Comparison of ENCODE assay signal across 24 mouse cellular contexts in genomic region chr14:27756901-27757300, GRCm38 (mm10).
DNase-seq lines count a peak whose midpoint lies in the region; TF ChIP-seq lines count a peak whose summit lies in the region.
"Had no signal": no experiment of that assay in that cellular context is flagged by ENCODE, and none has a peak within 500 bp of the region (broad histone marks: within the 10 kb centered on the region; RNA-seq: fewer than 3 reads in every experiment).

No protein-coding gene starts in this region.

- H3K27me3 ChIP-seq in myocyte (ENCODE audit: control insufficient read depth, insufficient read depth, insufficient read length) = no peaks in the 10 kb centered on the region
- H3K27me3 ChIP-seq: embryonic facial prominence, embryonic 13.5 days; forebrain, embryonic 12.5 days; heart, embryonic 13.5 days; liver, embryonic 13.5 days; neural tube, embryonic 15.5 days; stomach, embryonic 15.5 days had no signal

- peak overlapping the region; percentile 27 for H3K4me2 ChIP-seq in myocyte (ENCODE audit: low read depth)
- H3K4me2 ChIP-seq: embryonic facial prominence, embryonic 13.5 days; forebrain, embryonic 12.5 days; heart, embryonic 13.5 days; hindbrain, embryonic 14.5 days; liver, embryonic 13.5 days; midbrain, embryonic 11.5 days; neural tube, embryonic 15.5 days; stomach, embryonic 15.5 days had no signal

- no peaks in the 10 kb centered on the region for H3K4me1 ChIP-seq in lung, adult 2 months (ENCODE audit: control insufficient read depth, insufficient read depth, low read length)
- H3K4me1 ChIP-seq: forebrain, embryonic 12.5 days; heart, embryonic 13.5 days; liver, embryonic 13.5 days; neural tube, embryonic 15.5 days; stomach, embryonic 15.5 days had no signal

- H3K36me3 ChIP-seq in myocyte (ENCODE audit: control insufficient read depth, insufficient read depth) = no peaks in the 10 kb centered on the region
- H3K36me3 ChIP-seq: embryonic facial prominence, embryonic 13.5 days; forebrain, embryonic 12.5 days; heart, embryonic 13.5 days; liver, embryonic 13.5 days; neural tube, embryonic 15.5 days; stomach, embryonic 15.5 days had no signal

- intact Hi-C loops in left cerebral cortex, postnatal 10 days (cut with DNase I) = no loop called here

- no peak overlapping the region for H3ac ChIP-seq in myocyte (ENCODE audit: control insufficient read depth, insufficient read length)

- H3K79me2 ChIP-seq in myocyte (ENCODE audit: control insufficient read depth, insufficient read depth) = no peaks in the 10 kb centered on the region

- TF ChIP-seq POLR2A in lung, adult 2 months (IDR thresholded peaks at IDR 0.05; ENCODE audit: borderline replicate concordance, extremely low read depth, low read depth, low read length) = no peak
- no peak for TF ChIP-seq POLR2A in myocyte (IDR thresholded peaks at IDR 0.05; ENCODE audit: insufficient read length, low read depth)

- peak; percentile 9 to 42 for DNase-seq in lung, adult 18-20 months
- DNase-seq in lung, adult 2 months = no peak
- DNase-seq in NIH3T3 (ENCODE audit: low read depth) (peak; percentile 30), adipocyte (ENCODE audit: low spot score) (no peak)
- DNase-seq in adrenal gland, postnatal 10 days = peak; percentile 9
- DNase-seq in left cerebral cortex, postnatal 10 days (ENCODE audit: extremely low spot score in 1 of 2, low spot score in 2 of 2) = no peak
- DNase-seq: cerebellum, adult 2 months; cerebellum, postnatal 25 days; gastrocnemius, adult 2 months; heart, postnatal 36 days; kidney, adult 18-20 months; layer of hippocampus, adult 9-11 months; liver, embryonic 13.5 days; right cerebral cortex, adult 18-20 months; thymus, postnatal 25 days had no signal

- H3K4me3 ChIP-seq in lung, adult 2 months (replicated peaks; ENCODE audit: extremely low read depth, low read depth, low read length) = no peak overlapping the region
- H3K4me3 ChIP-seq in myocyte = no peak overlapping the region
- H3K4me3 ChIP-seq: embryonic facial prominence, embryonic 13.5 days; erythroblast, embryonic 14.5 days; forebrain, embryonic 12.5 days; gastrocnemius, adult 2 months; heart, embryonic 13.5 days; liver, embryonic 13.5 days; neural tube, embryonic 15.5 days; stomach, embryonic 15.5 days had no signal

- no peak for TF ChIP-seq CTCF in lung, adult 2 months (IDR thresholded peaks at IDR 0.05; ENCODE audit: insufficient read depth, low read length)

- 57% methylated on average over 5 of the region's 5 CpGs for WGBS in lung, adult 2 months

TF ChIP-seq in myocyte, 11 proteins besides CTCF, POLR2A, EP300 and RAD21:
- TF ChIP-seq CEBPB (IDR thresholded peaks at IDR 0.05; ENCODE audit: insufficient read depth, poor library complexity, severe bottlenecking) (no peak), MYOD1 (IDR thresholded peaks at IDR 0.05; ENCODE audit: control insufficient read depth in 1 of 3, insufficient read length in 2 of 3, low read depth in 2 of 3) (no peak), E2F4 (IDR thresholded peaks at IDR 0.05; ENCODE audit: insufficient read depth) (no peak), MYOG (IDR thresholded peaks at IDR 0.05; ENCODE audit: control insufficient read depth in 1 of 3, insufficient read depth in 1 of 3, insufficient read length in 2 of 3, low read depth in 2 of 3) (no peak), USF1 (IDR thresholded peaks at IDR 0.05; ENCODE audit: low read depth) (no peak), POLR2AphosphoS2 (IDR thresholded peaks at IDR 0.05; ENCODE audit: insufficient read length, low read depth) (no peak), TCF12 (IDR thresholded peaks at IDR 0.05; ENCODE audit: insufficient read depth, poor library complexity, severe bottlenecking) (no peak), SRF (IDR thresholded peaks at IDR 0.05; ENCODE audit: control insufficient read depth, insufficient read length, low read depth) (no peak), MAX (IDR thresholded peaks at IDR 0.05; ENCODE audit: low read depth) (no peak), REST (IDR thresholded peaks at IDR 0.05; ENCODE audit: insufficient read depth, insufficient read length) (no peak), TCF3 (IDR thresholded peaks at IDR 0.05; ENCODE audit: insufficient read length, low read depth) (no peak)

Comparison
In these comparisons a context has a peak if more than half of its experiments do, and no peak if none do; other contexts are left out.
1. DNase-seq: peak in lung, adult 18-20 months (2 of 2), NIH3T3 (single experiment) and adrenal gland, postnatal 10 days (single experiment); none in lung, adult 2 months (single experiment), left cerebral cortex, postnatal 10 days (0 of 2) and adipocyte (single experiment).